Mouse (Mus musculus) lung, postnatal 0 days (tissue): ENCODE measurements at regions not wholly inside any gene's neighbourhood (a gene's known extent, or its start where the extent isn't known, plus 50 kb on each side); places are given as distances from the start of the nearest gene placed in this dataset.

ENCODE experiments used
- CTCF ChIP-seq: IDR thresholded peaks from 2 replicates; pipeline ENCODE4 v1.5.1; 2016; ENCODE audit warnings: antibody characterized with exemption, mild to moderate bottlenecking
- EP300 ChIP-seq: IDR thresholded peaks from 2 replicates; pipeline ENCODE4 v1.6.1; 2016; ENCODE audit warnings: antibody characterized with exemption, mild to moderate bottlenecking, control low read depth

DNA sequence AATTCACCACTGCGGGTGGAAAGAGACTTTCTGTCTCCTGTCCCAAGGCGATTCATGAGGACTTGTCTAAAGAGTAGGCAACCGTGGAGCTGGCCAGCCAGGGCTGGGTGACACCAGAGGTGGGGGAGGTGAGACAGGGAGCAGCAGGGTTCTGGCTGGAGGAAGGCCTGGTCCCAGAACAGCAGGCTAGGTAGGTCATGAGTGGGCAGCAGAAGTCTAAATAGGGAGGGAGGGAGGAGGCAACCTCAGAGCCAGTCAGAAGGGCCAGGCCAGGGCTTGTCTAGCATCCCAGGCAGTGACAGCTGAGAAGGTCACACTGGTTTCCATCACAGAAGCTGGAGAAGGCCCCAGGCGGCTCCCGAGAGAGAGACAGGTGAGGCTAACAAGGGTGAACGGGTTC lies 59.0 kb downstream of the Gm11733 start:
- no peak for TF ChIP-seq CTCF
- no peak for TF ChIP-seq EP300
